Mouse (Mus musculus): ENCODE results near the gene Pde1a.

DNA sequence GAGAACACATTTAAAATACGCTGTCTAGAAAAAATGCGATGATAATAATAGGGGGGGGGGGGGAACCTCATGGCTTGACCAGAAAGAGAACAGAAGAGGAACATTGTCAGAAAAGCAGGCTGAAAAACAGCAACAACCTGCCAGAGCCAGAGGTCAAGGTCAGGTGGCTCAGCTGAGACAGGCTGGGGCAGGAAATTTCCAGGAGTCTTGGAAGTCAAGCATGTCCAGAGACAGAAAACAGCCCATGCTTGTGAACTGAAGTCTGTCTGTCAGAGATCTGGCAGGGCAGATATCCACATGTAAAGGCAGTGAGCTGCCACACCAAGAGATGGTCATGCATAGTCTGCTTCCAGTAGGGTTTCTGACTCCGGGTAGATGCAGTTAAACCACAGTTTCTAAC is 147.5 kb downstream of the Pde1a start:
- no peak for TF ChIP-seq POLR2A (IDR thresholded peaks at IDR 0.05; ENCODE audit: borderline replicate concordance, extremely low read depth, insufficient read depth, insufficient read length, poor library complexity, severe bottlenecking)
- TF ChIP-seq CTCF (IDR thresholded peaks at IDR 0.05; ENCODE audit: borderline replicate concordance, extremely low read depth, insufficient read depth, insufficient read length), result no peak

All from brain, embryonic 14.5 days (tissue).